In genomic region chr14:57343057-57343750, GRCm38 (mm10) we compare ENCODE assay signal across 14 mouse cellular contexts. TPM values are rescaled to one million over a fixed set of nuclear protein-coding genes. Genes with fewer than 3 reads are reported as not detected.
DNase-seq lines count a peak whose midpoint lies in the region; ATAC-seq and TF ChIP-seq lines count a peak whose summit lies in the region.
"Had no signal": no experiment of that assay in that cellular context is flagged by ENCODE, and none has a peak within 500 bp of the region (broad histone marks: within the 10 kb centered on the region; RNA-seq: fewer than 3 reads in every experiment).

No protein-coding gene starts in this region.

- no peak overlapping the region for H3K27ac ChIP-seq in heart, embryonic 11.5 days (ENCODE audit: low read depth, low read length)
- H3K27ac ChIP-seq in heart, adult 2 months = no peak overlapping the region
- H3K27ac ChIP-seq in midbrain, embryonic 10.5 days (replicated peaks) = peak overlapping the region; percentile 46; the same call in 1 of the 2 replicates
- H3K27ac ChIP-seq in midbrain, postnatal 0 days (ENCODE audit: low read depth, low read length) = no peak overlapping the region
- H3K27ac ChIP-seq: limb, embryonic 13.5 days had no signal

- no peaks in the 10 kb centered on the region for H3K27me3 ChIP-seq in heart, embryonic 11.5 days (ENCODE audit: control insufficient read depth, insufficient read depth, low read length)
- no peaks in the 10 kb centered on the region for H3K27me3 ChIP-seq in heart, adult 2 months (ENCODE audit: control insufficient read depth, insufficient read depth, low read length)
- H3K27me3 ChIP-seq in midbrain, embryonic 10.5 days (ENCODE audit: low read depth, poor library complexity, severe bottlenecking) = no peaks in the 10 kb centered on the region
- no peaks in the 10 kb centered on the region for H3K27me3 ChIP-seq in midbrain, postnatal 0 days (ENCODE audit: insufficient read depth, low read length)
- H3K27me3 ChIP-seq: limb, embryonic 13.5 days; megakaryocyte, embryonic 14.5 days had no signal

- H3K4me3 ChIP-seq in heart, embryonic 11.5 days (ENCODE audit: low read depth, low read length) = no peak overlapping the region
- H3K4me3 ChIP-seq in heart, adult 2 months = no peak overlapping the region
- H3K4me3 ChIP-seq in midbrain, embryonic 10.5 days = no peak overlapping the region
- no peak overlapping the region for H3K4me3 ChIP-seq in midbrain, postnatal 0 days (ENCODE audit: low read depth, low read length)
- H3K4me3 ChIP-seq: erythroblast, embryonic 14.5 days; limb, embryonic 13.5 days; megakaryocyte, embryonic 14.5 days had no signal

- peak overlapping the region; percentile 11; the same call in 1 of the 2 replicates for H3K4me2 ChIP-seq in heart, embryonic 11.5 days
- H3K4me2 ChIP-seq in midbrain, postnatal 0 days (ENCODE audit: low read depth, low read length, poor library complexity, severe bottlenecking) = no peak overlapping the region
- H3K4me2 ChIP-seq: limb, embryonic 13.5 days; lung, embryonic 14.5 days had no signal

- H3K79me2 ChIP-seq in heart, adult 2 months (replicated peaks; ENCODE audit: control insufficient read depth, insufficient read depth, low read length) = no peaks in the 10 kb centered on the region

- no peak for TF ChIP-seq EP300 in heart, adult 2 months (IDR thresholded peaks at IDR 0.05; ENCODE audit: insufficient read depth, low read depth, low read length)

- no peak for TF ChIP-seq CTCF in heart, adult 2 months (IDR thresholded peaks at IDR 0.05)
- no peak for TF ChIP-seq CTCF in midbrain, postnatal 0 days (IDR thresholded peaks at IDR 0.05)

- H3K36me3 ChIP-seq in heart, embryonic 11.5 days (ENCODE audit: control insufficient read depth, insufficient read depth, low read length) = no peaks in the 10 kb centered on the region
- H3K36me3 ChIP-seq in heart, adult 2 months (ENCODE audit: control insufficient read depth, insufficient read depth, low read length) = no peaks in the 10 kb centered on the region
- no peaks in the 10 kb centered on the region for H3K36me3 ChIP-seq in midbrain, embryonic 10.5 days
- H3K36me3 ChIP-seq in midbrain, postnatal 0 days (ENCODE audit: insufficient read depth, low read length) = no peaks in the 10 kb centered on the region
- H3K36me3 ChIP-seq: limb, embryonic 13.5 days had no signal

- ATAC-seq in heart, embryonic 11.5 days (replicated peaks; ENCODE audit: insufficient number of reproducible peaks, low FRiP score, low TSS enrichment) = no peak
- no peak for ATAC-seq in midbrain, postnatal 0 days (ENCODE audit: low FRiP score)

- H3K4me1 ChIP-seq in heart, embryonic 11.5 days (ENCODE audit: control insufficient read depth, insufficient read depth, low read length) = peaks cover 20% of the 10 kb centered on the region
- peaks cover 5% of the 10 kb centered on the region for H3K4me1 ChIP-seq in heart, adult 2 months (ENCODE audit: control insufficient read depth, insufficient read depth, low read length)
- H3K4me1 ChIP-seq in midbrain, embryonic 10.5 days = peaks cover 20% of the 10 kb centered on the region
- no peaks in the 10 kb centered on the region for H3K4me1 ChIP-seq in midbrain, postnatal 0 days (ENCODE audit: insufficient read depth, low read length)

- intact Hi-C loops in heart, adult 2 months (cut with DNase I) = no loop called here

- DNase-seq in heart, adult 2 months = no peak
- DNase-seq in midbrain, embryonic 10.5 days (ENCODE audit: low spot score) = no peak
- DNase-seq in midbrain, postnatal 0 days (ENCODE audit: low spot score) = no peak
- DNase-seq in kidney, adult 11 months = peak; percentile 76
- peak; percentile 69 to 82 for DNase-seq in kidney, postnatal 36 days
- no peak for DNase-seq in cerebellum, adult 8-10 months
- no peak for DNase-seq in thymus, postnatal 0 days (ENCODE audit: low spot score)
- DNase-seq: layer of hippocampus, postnatal 36 days; lung, embryonic 14.5 days; thymus, postnatal 4 days had no signal

- H3K9me3 ChIP-seq in heart, embryonic 11.5 days (replicated peaks; ENCODE audit: control insufficient read depth, low read length) = no peaks in the 10 kb centered on the region
- H3K9me3 ChIP-seq in midbrain, embryonic 10.5 days (replicated peaks) = no peaks in the 10 kb centered on the region
- H3K9me3 ChIP-seq in midbrain, postnatal 0 days (ENCODE audit: low read length) = no peaks in the 10 kb centered on the region
- H3K9me3 ChIP-seq: limb, embryonic 13.5 days had no signal

- WGBS in heart, embryonic 11.5 days (ENCODE audit: insufficient replicate concordance) = 36% methylated on average over 15 of the region's 15 CpGs
- 34% methylated on average over 15 of the region's 15 CpGs for WGBS in heart, adult 2 months
- 45% methylated on average over 15 of the region's 15 CpGs for WGBS in midbrain, embryonic 10.5 days
- 29% methylated on average over 15 of the region's 15 CpGs for WGBS in midbrain, postnatal 0 days

- no peak for TF ChIP-seq POLR2A in heart, adult 2 months (IDR thresholded peaks at IDR 0.05; ENCODE audit: insufficient read depth, low read depth, low read length)

- H3K9ac ChIP-seq in heart, embryonic 11.5 days (ENCODE audit: low read depth, low read length) = no peak overlapping the region
- H3K9ac ChIP-seq in heart, adult 2 months (ENCODE audit: low read depth, low read length) = no peak overlapping the region
- no peak overlapping the region for H3K9ac ChIP-seq in midbrain, postnatal 0 days (replicated peaks; ENCODE audit: low read length, poor library complexity, severe bottlenecking)
- H3K9ac ChIP-seq: limb, embryonic 13.5 days; lung, embryonic 14.5 days had no signal

RNA-seq across cellular contexts. Expression of gene Cryl1, which starts 55.1 kb away (rescaled TPM):
- 11.0 and 11.9 TPM in 2 replicates for polyA plus RNA-seq in heart, embryonic 11.5 days (2014; fragmentation: Nextera tagmentation; extraction: Ambion mirVana)
- total RNA-seq in heart, adult 2 months (2021) = 1 to 10 TPM; 5.6 to 6.7 TPM
- 12.4 and 12.9 TPM in 2 replicates for polyA plus RNA-seq in heart, adult 2 months (2012; rRNA removed)
- polyA plus RNA-seq in midbrain, embryonic 10.5 days (2016; fragmentation: Nextera tagmentation; extraction: Ambion mirVana) = 5.4 and 6.8 TPM in 2 replicates
- total RNA-seq in midbrain, postnatal 0 days (2014; rRNA removed) = 11.8 and 13.5 TPM in 2 replicates
- polyA plus RNA-seq in midbrain, postnatal 0 days (2015; fragmentation: Nextera tagmentation; extraction: Ambion mirVana) = 19.4 and 19.7 TPM in 2 replicates
- 43.2 and 43.8 TPM in 2 replicates for polyA plus RNA-seq in thymus, postnatal 0 days (2015; fragmentation: Nextera tagmentation; extraction: Ambion mirVana)

Comparison
In these comparisons a context has a peak if more than half of its experiments do, and no peak if none do; other contexts are left out.
1. DNase-seq: peak in kidney, adult 11 months (single experiment) and kidney, postnatal 36 days (2 of 2); none in heart, adult 2 months (0 of 2), midbrain, embryonic 10.5 days (single experiment), midbrain, postnatal 0 days (single experiment), cerebellum, adult 8-10 months (single experiment) and thymus, postnatal 0 days (single experiment).